Mouse (Mus musculus): ENCODE data around the gene Neurog1. TPM values are rescaled to one million over a fixed set of nuclear protein-coding genes. Genes with fewer than 3 reads are reported as not detected.

Neurog1 gene
- polyA plus RNA-seq, 1 experiment from 2014 or later, result not detected

DNA sequence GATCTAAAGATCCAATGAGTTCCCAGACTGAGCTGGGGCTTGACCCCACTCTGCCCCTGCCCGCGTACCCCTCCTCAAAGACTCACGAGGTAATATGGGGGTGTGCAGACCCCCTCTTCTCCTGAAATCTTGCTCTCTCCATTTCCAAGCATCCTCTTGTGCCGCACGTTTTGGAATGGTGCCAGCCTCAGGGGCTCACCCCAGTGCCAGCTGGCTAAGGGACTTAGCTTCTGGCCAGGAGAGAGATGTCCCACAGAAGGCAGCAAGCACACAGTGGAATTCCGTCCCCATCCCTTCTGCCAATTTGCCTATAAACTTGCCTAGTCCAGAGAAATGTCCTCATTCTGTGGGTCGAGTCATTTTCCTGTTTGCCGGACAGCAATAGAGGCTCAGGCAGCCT is 820 bp upstream of the Neurog1 start:
- Histone ChIP-seq H3K4me1 (ENCODE audit: control insufficient read depth, insufficient read depth, low read length) (no peaks in the 10 kb centered on the region), H3K4me3 (ENCODE audit: low read length) (no peak overlapping the region), H3K36me3 (ENCODE audit: control insufficient read depth, insufficient read depth) (no peaks in the 10 kb centered on the region), H3K4me2 (ENCODE audit: low read depth, low read length) (no peak overlapping the region), H3K9ac (ENCODE audit: low read length) (no peak overlapping the region), H3K9me3 (replicated peaks; ENCODE audit: control insufficient read depth, low read length) (no peaks in the 10 kb centered on the region), H3K27me3 (ENCODE audit: control insufficient read depth, insufficient read depth, low read length) (peaks cover 99% of the 10 kb centered on the region), H3K27ac (ENCODE audit: low read length) (no peak overlapping the region)
- 11% methylated on average over 8 of the region's 8 CpGs for WGBS
- no peak for ATAC-seq (replicated peaks; ENCODE audit: extremely low read depth, insufficient read depth, low FRiP score)

DNA sequence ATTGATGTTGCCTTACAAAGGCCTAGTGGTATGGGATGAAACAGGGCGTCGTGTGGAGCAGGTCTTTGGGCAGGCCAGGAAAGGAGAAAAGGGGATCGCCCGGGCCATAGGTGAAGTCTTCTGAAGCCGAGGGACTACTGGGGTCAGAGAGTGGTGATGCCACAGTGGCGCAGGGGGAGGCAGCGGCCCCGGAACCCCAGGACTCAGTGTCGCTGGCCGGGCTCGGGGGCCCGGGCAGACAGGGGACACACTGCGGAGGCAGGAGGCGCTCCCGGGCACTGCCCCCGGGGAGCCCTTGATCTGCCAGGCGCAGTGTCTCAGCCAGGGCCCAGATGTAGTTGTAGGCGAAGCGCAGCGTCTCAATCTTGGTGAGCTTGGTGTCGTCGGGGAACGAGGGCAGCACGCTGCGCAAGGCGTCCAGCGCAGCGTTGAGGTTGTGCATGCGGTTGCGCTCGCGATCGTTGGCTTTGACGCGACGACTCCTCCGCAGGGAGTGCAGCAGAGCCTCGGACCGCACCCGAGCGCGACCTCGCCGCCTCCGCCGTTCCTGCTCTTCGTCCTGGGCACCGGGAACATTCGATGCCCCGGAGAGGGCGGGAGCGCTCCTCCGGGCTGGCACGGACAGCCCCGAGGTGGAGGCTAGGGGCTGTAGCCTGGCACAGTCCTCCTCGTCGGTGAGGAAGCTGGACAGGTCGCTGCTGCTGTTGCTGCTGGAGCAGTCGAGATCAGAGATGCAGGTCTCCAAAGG is 613 bp downstream of the Neurog1 start:
- Histone ChIP-seq H3K9me3 (replicated peaks; ENCODE audit: control insufficient read depth, low read length) (no peaks in the 10 kb centered on the region; the same call in 1 of the 2 replicates), H3K27me3 (ENCODE audit: control insufficient read depth, insufficient read depth, low read length) (peaks cover 99% of the 10 kb centered on the region), H3K4me3 (ENCODE audit: low read length) (0 out of 2 replicates have a peak overlapping the region, but pooled peaks have one; percentile 10), H3K27ac (ENCODE audit: low read length) (no peak overlapping the region), H3K4me1 (ENCODE audit: control insufficient read depth, insufficient read depth, low read length) (no peaks in the 10 kb centered on the region), H3K9ac (ENCODE audit: low read length) (no peak overlapping the region), H3K4me2 (ENCODE audit: low read depth, low read length) (no peak overlapping the region), H3K36me3 (ENCODE audit: control insufficient read depth, insufficient read depth) (no peaks in the 10 kb centered on the region)
- WGBS, result 2% methylated on average over 59 of the region's 59 CpGs
- ATAC-seq (replicated peaks; ENCODE audit: extremely low read depth, insufficient read depth, low FRiP score), result no peak

DNA sequence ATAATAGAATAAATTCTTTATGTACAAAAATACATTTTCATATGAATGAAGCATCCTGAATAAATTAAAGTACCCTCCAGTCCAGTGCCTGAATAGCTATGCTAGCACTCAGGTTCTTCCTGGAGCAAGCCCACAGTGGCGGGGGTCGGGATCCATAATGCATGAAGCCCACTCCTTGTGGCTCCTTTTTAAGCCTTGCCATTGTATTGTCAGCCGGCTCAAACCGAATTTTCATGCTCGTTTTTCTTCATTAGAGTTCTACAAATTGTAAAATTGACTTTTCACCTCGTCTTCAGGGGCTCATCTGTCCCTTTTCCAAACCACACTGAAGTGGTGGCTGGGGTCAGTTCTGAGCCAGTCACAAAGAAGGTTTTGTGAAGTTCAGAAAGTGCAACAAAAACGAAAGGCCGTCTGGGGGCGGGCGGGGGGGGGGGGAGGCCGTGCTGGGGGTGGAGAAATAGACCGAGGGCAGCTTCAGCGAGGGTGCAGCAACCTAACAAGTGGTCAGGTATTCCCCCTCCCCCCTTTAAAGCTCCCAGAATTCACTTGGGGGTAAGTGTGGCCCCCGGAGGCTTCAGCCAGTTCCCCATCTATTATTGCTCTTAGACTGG is 1.3 kb downstream of the Neurog1 start:
- Histone ChIP-seq H3K9me3 (replicated peaks; ENCODE audit: control insufficient read depth, low read length) (no peaks in the 10 kb centered on the region; the same call in 1 of the 2 replicates), H3K4me1 (ENCODE audit: control insufficient read depth, insufficient read depth, low read length) (no peaks in the 10 kb centered on the region), H3K4me2 (ENCODE audit: low read depth, low read length) (no peak overlapping the region), H3K4me3 (ENCODE audit: low read length) (no peak overlapping the region), H3K36me3 (ENCODE audit: control insufficient read depth, insufficient read depth) (no peaks in the 10 kb centered on the region), H3K9ac (ENCODE audit: low read length) (no peak overlapping the region), H3K27ac (ENCODE audit: low read length) (no peak overlapping the region), H3K27me3 (ENCODE audit: control insufficient read depth, insufficient read depth, low read length) (peaks cover 99% of the 10 kb centered on the region)
- 3% methylated on average over 14 of the region's 14 CpGs for WGBS
- ATAC-seq (replicated peaks; ENCODE audit: extremely low read depth, insufficient read depth, low FRiP score), result no peak

DNA sequence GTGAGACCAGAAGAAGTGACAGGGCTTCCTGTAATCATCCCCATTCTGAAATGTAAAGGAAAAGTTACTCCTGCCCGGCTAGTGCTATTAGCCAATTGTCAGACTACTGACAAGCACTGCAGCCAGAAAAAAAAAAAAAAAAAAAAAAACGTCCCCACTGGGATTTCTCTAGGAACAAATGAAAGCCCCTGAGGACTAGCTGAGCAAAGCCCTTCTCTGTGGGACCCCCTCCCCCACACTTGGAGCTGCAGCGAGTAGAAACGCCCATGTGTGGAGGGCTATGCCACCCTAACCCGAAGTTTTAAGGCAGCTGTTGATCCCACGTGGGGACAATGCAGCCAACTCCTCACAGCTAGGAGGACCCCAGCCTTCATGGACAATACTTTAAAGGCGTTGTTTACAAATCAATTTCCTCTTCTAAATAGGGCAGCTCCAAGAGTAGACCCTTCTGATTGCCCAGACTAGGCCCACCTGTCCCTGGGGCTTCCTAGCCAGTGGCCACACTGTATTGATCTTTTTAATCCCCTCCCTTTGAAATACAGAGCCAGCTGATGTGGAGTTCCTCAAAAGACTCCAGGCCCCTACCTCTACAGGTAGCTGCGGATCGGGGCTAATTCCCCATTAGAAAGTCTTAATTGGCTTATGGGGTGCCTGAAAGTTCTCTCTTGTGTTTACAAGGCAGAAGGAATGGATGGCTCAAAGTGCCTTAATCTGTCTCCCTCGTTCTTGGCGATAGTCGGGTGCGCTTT is 2.2 kb downstream of the Neurog1 start:
- Histone ChIP-seq H3K4me1 (ENCODE audit: control insufficient read depth, insufficient read depth, low read length) (no peaks in the 10 kb centered on the region), H3K9me3 (replicated peaks; ENCODE audit: control insufficient read depth, low read length) (no peaks in the 10 kb centered on the region; the same call in 1 of the 2 replicates), H3K27me3 (ENCODE audit: control insufficient read depth, insufficient read depth, low read length) (peaks cover 92% of the 10 kb centered on the region), H3K9ac (ENCODE audit: low read length) (no peak overlapping the region), H3K27ac (ENCODE audit: low read length) (no peak overlapping the region), H3K36me3 (ENCODE audit: control insufficient read depth, insufficient read depth) (no peaks in the 10 kb centered on the region), H3K4me2 (ENCODE audit: low read depth, low read length) (no peak overlapping the region), H3K4me3 (ENCODE audit: low read length) (no peak overlapping the region)
- under 1% methylated on average over 13 of the region's 13 CpGs for WGBS
- no peak for ATAC-seq (replicated peaks; ENCODE audit: extremely low read depth, insufficient read depth, low FRiP score)

DNA sequence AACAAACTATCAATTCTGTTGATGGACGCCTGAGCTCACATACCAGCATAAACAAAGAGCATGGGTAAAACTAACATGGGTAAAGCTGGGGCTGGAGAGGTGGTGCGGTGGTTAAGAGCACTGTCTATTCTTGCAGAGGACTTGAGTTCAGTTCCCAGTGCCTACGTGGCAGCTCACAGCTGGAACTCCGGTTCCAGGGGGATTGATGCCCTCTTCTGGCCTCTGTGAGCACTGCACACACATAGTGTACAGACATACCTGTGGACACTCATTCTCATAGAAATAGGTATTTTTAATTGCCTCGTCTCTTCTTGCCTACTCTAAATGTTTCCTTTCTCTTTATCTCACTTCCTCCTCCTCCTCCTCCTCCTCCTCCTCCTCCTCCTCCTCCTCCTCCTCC is 8.9 kb downstream of the Neurog1 start:
- H3K4me2 ChIP-seq (ENCODE audit: low read depth, low read length), result no peak overlapping the region
- H3K27ac ChIP-seq (ENCODE audit: low read length), result no peak overlapping the region
- H3K27me3 ChIP-seq (ENCODE audit: control insufficient read depth, insufficient read depth, low read length), result peaks cover 35% of the 10 kb centered on the region
- H3K9me3 ChIP-seq (replicated peaks; ENCODE audit: control insufficient read depth, low read length), result peaks cover 3% of the 10 kb centered on the region
- H3K36me3 ChIP-seq (ENCODE audit: control insufficient read depth, insufficient read depth), result no peaks in the 10 kb centered on the region
- no peak overlapping the region for H3K4me3 ChIP-seq (ENCODE audit: low read length)
- 77% methylated on average over 5 of the region's 5 CpGs for WGBS
- H3K4me1 ChIP-seq (ENCODE audit: control insufficient read depth, insufficient read depth, low read length), result no peaks in the 10 kb centered on the region
- no peak overlapping the region for H3K9ac ChIP-seq (ENCODE audit: low read length)
- no peak for ATAC-seq (replicated peaks; ENCODE audit: extremely low read depth, insufficient read depth, low FRiP score)

DNA sequence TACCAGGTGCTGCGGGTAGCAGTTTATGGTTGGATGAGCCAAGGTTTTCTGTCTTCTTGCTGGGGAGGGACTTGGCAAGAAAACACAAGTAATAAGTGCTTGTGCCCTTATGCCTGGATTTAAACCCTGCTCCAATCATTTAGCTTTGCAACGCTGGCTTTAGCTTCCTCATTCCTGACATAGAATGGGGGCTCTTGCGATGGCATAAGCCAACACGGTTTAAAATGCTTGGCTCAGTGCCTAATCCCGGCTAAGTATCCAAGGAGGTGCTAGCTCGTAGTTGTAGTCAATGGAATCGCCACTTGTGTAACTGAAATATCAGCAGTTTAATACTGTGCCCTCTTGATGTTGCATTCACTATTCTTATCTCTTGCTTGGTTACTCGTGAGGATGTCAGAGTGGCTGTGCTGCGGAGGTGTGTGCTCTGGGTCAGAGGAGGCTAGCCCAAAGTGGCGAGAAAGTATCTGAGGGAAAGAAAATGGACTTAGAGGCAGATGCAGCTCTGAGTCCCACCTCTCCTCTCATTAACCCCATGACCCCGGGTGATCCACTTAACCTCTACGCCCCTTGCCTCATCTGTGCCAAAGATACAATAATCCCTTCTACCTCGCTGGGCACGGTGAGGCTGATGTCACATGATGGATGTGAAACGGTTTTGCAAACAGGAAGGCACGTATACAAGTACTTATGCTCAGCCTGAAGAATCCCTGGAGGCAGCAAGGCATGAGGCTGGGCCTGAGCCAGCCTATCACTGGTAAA is 11.8 kb downstream of the Neurog1 start:
- no peaks in the 10 kb centered on the region for H3K36me3 ChIP-seq (ENCODE audit: control insufficient read depth, insufficient read depth)
- no peak for ATAC-seq (replicated peaks; ENCODE audit: extremely low read depth, insufficient read depth, low FRiP score)

DNA sequence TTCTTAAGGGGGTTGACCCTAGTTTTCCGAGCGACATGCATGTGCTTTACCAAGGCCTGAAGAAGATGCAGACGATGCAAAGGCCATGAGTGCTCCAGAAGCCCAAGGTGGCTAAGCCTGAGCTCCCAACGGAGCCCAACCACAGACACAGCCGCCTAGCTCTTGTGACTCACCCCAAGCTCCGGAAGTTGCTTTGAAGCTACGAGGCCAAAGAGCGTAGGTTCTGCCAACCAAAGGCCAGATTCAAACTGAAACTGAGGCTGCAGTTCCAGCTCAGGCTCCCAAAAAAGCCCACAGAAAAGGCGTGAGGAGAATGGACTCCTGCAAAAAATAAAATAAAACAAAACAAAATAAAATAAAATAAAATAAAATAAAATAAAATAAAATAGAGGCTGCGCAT is 14.1 kb downstream of the Neurog1 start:
- Histone ChIP-seq H3K4me1 (ENCODE audit: control insufficient read depth, insufficient read depth, low read length) (no peaks in the 10 kb centered on the region), H3K9me3 (replicated peaks; ENCODE audit: control insufficient read depth, low read length) (no peaks in the 10 kb centered on the region), H3K27me3 (ENCODE audit: control insufficient read depth, insufficient read depth, low read length) (peaks cover 32% of the 10 kb centered on the region), H3K4me2 (ENCODE audit: low read depth, low read length) (no peak overlapping the region), H3K27ac (ENCODE audit: low read length) (no peak overlapping the region), H3K36me3 (ENCODE audit: control insufficient read depth, insufficient read depth) (no peaks in the 10 kb centered on the region), H3K9ac (ENCODE audit: low read length) (no peak overlapping the region), H3K4me3 (ENCODE audit: low read length) (no peak overlapping the region)
- 67% methylated on average over 10 of the region's 10 CpGs for WGBS
- ATAC-seq (replicated peaks; ENCODE audit: extremely low read depth, insufficient read depth, low FRiP score), result no peak

More for the DNA sequence above, 11.8 kb downstream of the Neurog1 start:
- 48% methylated on average over 16 of the region's 16 CpGs for WGBS
- no peak overlapping the region for H3K27ac ChIP-seq (ENCODE audit: low read length)
- H3K27me3 ChIP-seq (ENCODE audit: control insufficient read depth, insufficient read depth, low read length), result peaks cover 23% of the 10 kb centered on the region
- H3K4me3 ChIP-seq (ENCODE audit: low read length), result no peak overlapping the region
- H3K4me1 ChIP-seq (ENCODE audit: control insufficient read depth, insufficient read depth, low read length), result no peaks in the 10 kb centered on the region
- H3K9ac ChIP-seq (ENCODE audit: low read length), result no peak overlapping the region
- H3K4me2 ChIP-seq (ENCODE audit: low read depth, low read length), result no peak overlapping the region; the same call in 1 of the 2 replicates
- H3K9me3 ChIP-seq (replicated peaks; ENCODE audit: control insufficient read depth, low read length), result peaks cover 3% of the 10 kb centered on the region; the same call in 1 of the 2 replicates

DNA sequence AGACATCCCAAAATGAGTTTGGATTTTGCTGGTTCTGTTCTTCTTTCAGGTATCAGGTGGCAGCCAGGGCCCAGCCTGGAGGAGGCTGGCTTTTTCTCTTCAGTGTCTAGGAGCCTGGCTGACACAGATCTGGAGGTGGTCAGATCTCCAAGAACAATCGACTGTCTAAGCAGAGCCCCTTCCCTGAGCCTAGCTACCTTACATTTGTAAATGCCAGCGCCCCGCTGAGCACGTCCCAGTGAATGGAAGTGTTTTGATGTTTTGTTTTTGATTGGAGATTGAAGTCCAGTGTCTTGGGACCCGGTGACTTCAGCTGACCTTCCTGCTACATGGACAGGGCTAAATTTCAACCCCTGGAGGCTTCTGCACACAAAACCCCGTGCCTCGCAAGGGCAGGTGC is 15.8 kb downstream of the Neurog1 start:
- Histone ChIP-seq H3K9me3 (replicated peaks; ENCODE audit: control insufficient read depth, low read length) (no peaks in the 10 kb centered on the region), H3K9ac (ENCODE audit: low read length) (no peak overlapping the region), H3K27me3 (ENCODE audit: control insufficient read depth, insufficient read depth, low read length) (peaks cover 43% of the 10 kb centered on the region), H3K4me1 (ENCODE audit: control insufficient read depth, insufficient read depth, low read length) (no peaks in the 10 kb centered on the region), H3K36me3 (ENCODE audit: control insufficient read depth, insufficient read depth) (no peaks in the 10 kb centered on the region), H3K4me2 (ENCODE audit: low read depth, low read length) (no peak overlapping the region), H3K4me3 (ENCODE audit: low read length) (no peak overlapping the region), H3K27ac (ENCODE audit: low read length) (no peak overlapping the region)
- ATAC-seq (replicated peaks; ENCODE audit: extremely low read depth, insufficient read depth, low FRiP score), result no peak
- WGBS, result 23% methylated on average over 7 of the region's 7 CpGs

All from heart, embryonic 16.5 days (tissue).